Mouse (Mus musculus) megakaryocyte-erythroid progenitor cell, adult 5-6 weeks (primary cell): ENCODE results near the gene Trpm5. TPM values are rescaled to one million over a fixed set of nuclear protein-coding genes. Genes with fewer than 3 reads are reported as not detected.

Source experiments
- ATAC-seq: replicated peaks from 2 replicates; pipeline ENCODE4 v1.8.0; 2016; ENCODE audit warnings: mild to moderate bottlenecking, inconsistent platforms; ENCODE audit not compliant: severe bottlenecking, poor library complexity, low FRiP score, low TSS enrichment
- total RNA-seq, 2 experiments: library from RNA; stranded (forward) in 1 of 2; stranded (reverse) in 1 of 2; fragments of 200-1000, 215-1000 nt in 1 of 2; fragments of >200 nt in 1 of 2; fragmentation: Nextera tagmentation in 1 of 2; gene quantifications; 2 replicates each; pipeline ENCODE4 v1.2.3; 2014 to 2017

The Trpm5 gene
- total RNA-seq (2014; fragmentation: Nextera tagmentation) (0.13 TPM in 1 of 2 replicates, not detected in the other), total RNA-seq (2017) (2.3 TPM in 1 of 2 replicates, not detected in the other)

DNA sequence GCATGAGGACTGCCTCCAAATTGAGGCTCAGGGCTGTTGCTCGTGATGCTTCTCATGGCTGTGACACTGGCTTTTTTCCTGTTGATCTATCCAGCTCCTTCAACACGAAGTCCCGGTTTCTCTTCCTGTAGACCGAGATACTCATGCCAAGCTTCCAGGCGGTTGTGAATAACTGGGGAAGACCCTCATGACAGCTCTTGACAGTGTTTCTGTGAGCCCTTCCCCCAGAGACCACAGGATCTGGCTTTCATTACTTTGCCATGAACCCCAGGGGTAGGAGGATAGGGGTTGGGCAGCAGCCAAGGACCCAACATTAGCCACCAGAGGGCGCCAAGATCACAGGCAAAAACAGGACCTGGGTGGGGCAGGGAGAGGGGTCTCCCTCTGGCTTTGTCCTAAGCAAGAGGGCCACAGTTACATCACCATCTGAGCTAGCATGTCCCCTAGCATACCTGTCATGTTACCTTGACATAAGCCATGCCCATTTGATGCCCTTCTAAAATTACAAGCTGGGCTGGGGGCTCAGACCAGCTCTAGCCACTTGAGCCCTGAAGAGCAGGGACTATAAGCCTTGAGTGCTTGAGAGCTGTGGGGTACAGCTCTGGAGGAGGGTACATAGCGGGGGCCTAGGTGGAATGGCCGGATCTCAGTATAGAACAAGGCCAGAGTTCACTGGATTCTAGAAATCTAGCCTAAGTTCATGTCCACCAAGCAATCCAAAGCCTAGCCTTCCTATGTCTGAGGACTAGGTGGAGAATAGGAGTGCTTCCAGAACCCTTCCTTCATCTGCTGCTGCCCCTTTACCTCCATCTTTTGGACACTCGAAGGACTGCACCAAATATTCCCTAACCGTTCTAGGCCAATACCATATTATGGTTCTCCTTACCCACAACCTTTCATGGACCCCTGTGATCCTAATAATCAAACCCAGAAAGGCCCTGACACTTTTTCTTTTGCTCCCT is at the start of gene Trpm5:
TSS of gene Trpm5 (minus strand) at position 51 of the 962 bp plus-strand sequence.
- ATAC-seq = peak; percentile 43; the same call in 1 of the 2 replicates

- no peak for ATAC-seq
Observed at GRCm38 (mm10) chr7:143142680-143143079, 48.2 kb upstream of the Trpm5 start.

DNA sequence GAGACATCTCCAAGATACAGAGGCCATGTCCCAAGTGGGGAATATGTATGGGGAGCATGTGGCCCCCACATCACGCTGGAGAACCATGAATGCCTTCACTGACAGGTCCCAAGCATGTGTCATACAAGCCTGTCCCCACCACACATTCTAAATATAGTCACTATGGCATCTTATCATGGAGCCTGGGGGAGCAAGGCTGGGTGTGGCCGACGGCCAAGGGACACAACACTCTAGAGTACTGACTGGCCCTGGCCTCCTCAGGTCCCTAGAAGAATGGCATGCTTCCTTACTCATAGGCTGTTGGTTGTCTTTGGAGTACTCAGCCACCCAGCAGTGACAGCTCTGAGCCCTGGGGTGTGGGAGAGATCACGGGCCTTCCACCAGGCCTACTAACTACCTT is 45.5 kb upstream of the Trpm5 start:
- ATAC-seq = 0 out of 2 replicates have a peak, but pooled peaks have one; percentile 52

- peak; percentile 61 for ATAC-seq
Observed at GRCm38 (mm10) chr7:143138789-143139188, 44.3 kb upstream of the Trpm5 start.

- ATAC-seq = no peak
Observed at GRCm38 (mm10) chr7:143136561-143136960, 42.1 kb upstream of the Trpm5 start.

DNA sequence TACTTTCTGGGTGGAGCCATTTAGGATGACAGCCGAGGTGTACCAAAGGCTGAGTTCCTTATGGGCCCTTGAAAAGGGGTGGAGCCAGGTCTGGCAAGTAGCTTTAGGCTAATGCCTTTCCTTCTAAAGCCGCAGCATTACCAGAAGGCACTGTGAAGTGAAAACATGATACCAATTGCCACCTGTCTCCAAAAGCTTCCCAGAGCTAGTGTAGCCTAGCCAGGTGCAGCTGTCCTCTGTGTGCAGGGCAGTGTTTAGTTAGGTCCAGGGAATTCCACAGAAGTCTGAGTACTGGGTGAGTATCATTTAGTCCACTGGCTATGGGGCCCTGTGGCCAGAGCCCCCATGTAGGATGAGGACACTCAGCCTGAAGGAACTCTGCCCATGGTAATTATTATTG is 41.7 kb upstream of the Trpm5 start:
- no peak for ATAC-seq

- no peak for ATAC-seq
Observed at GRCm38 (mm10) chr7:143132815-143133214, 38.4 kb upstream of the Trpm5 start.

DNA sequence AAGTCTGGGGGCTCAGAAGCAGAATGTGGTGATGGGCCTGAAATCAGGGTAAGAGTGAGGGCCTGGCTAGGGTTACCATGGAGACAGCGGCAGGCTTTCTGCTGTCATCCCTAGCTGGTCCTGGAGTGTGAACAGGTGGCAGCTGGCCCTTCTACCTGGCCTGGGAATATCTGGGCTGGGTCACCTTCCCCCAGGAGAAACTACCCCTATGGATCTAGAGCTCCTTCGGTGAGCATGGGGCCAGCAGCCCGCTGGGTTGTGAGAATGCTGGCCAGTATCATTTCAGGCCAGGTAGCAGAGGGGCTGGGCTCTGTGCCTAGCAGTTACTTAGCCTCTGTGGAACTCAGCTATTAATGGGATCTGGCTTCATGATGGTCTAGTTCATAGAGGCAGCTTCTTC is 30.5 kb upstream of the Trpm5 start:
- no peak for ATAC-seq

GRCm38 (mm10) chr7:143123876-143124669 is 29.6 kb upstream of the Trpm5 start:
- no peak for ATAC-seq

GRCm38 (mm10) chr7:143122191-143122590 is 27.7 kb upstream of the Trpm5 start:
- ATAC-seq = peak; percentile 59

- ATAC-seq = no peak
Observed at GRCm38 (mm10) chr7:143119826-143120225, 25.4 kb upstream of the Trpm5 start.

GRCm38 (mm10) chr7:143119407-143119806 is 25.0 kb upstream of the Trpm5 start:
- ATAC-seq = no peak

DNA sequence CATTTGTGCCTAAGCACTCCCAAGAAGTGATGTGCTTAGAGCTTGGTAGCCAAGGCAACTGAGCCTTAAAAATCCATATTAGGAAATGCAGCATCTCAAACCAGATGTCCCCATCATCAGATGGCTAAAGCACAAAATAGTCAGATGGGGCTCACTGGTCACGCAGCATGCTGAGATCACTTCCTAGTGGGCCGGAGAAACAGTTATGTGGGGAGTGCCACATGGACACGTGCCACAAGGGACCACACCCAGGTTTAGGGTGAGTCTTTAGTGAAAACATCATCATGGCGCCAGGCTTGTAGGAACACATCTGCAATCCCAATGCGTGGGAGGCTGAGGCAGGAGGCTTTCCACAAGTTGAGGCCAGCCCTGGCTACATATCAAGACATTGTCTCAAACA is 22.1 kb upstream of the Trpm5 start:
- ATAC-seq = no peak

DNA sequence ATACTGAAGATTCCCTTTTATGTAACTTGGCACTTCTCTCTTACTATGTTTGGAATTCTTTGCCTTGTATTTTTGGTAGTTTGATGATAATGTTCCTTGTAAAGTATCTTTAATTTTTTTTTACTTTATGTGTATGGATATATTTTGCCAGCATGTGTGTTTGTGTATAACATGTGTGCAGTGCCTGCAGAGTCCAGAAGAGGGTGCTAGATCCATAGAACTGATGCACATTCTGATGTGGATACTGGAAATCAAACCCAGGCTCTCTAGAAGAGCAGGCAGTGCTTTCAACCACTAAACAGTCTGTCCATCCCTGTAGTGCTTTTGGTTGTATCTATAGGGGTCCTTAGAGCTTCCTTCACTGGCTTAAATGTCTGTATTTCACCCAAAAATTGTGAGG is 20.3 kb upstream of the Trpm5 start:
- ATAC-seq = no peak

- ATAC-seq = no peak
Observed at GRCm38 (mm10) chr7:143112395-143112794, 18.0 kb upstream of the Trpm5 start.

DNA sequence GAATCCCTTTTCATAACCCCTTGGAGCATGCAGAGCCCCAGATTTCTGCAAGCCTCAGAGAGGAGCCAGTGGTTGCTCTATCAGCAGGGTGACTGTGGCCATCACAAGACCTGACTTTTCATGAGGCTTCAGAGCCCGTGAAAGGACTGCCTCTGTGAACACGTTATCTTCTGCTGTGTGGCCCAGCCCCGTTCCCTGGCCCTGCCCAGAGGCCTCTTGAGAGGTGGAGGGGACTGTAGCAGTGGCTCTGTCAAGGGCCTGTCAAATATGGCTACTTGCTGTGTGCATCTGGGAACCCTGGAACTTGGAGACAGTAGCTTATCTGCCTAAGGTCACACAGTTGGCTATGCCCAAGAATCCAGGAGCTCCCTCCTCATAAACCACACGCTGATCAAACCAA is 17.3 kb upstream of the Trpm5 start:
- ATAC-seq = 0 out of 2 replicates have a peak, but pooled peaks have one; percentile 46

DNA sequence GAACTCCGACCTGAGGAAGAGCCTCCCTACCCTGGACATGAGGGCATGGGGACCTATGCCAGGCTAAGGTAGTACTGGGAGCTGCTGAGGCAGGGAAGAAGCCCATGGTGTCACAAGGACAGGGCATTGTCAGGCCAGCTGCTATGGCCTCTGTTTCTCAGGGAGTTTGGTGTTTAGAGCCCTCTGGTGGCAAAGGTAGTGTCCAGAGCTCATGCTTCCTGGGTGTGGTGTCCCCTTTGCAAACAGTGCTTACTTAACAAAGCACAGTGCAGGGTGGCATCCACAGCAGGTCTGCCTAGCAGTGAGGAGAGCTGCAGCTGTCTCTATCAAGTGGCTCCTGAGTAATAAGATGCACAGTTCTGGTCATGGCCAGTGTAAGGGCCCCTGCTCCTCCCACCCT is 16.4 kb upstream of the Trpm5 start:
- ATAC-seq = no peak

DNA sequence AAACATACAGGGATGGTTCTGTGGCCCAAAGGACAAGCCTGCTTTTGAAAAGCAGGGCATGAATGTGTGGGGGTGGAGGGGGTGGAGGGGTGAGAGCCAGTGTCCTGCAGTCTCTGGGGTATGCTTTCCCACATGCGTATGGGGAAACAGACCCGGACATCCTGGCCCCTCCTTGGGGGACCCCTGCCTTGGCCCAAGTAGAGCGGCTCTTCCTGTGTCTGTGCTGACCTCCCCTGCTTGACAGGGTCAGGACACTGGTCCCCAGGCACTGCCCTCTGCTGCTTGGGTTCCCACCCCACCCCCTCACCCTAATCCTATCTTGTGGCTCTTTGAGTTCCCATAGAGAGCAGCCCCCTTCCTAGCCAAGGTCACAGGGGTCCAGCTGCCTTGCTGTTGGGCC is 15.3 kb upstream of the Trpm5 start:
- ATAC-seq = no peak

DNA sequence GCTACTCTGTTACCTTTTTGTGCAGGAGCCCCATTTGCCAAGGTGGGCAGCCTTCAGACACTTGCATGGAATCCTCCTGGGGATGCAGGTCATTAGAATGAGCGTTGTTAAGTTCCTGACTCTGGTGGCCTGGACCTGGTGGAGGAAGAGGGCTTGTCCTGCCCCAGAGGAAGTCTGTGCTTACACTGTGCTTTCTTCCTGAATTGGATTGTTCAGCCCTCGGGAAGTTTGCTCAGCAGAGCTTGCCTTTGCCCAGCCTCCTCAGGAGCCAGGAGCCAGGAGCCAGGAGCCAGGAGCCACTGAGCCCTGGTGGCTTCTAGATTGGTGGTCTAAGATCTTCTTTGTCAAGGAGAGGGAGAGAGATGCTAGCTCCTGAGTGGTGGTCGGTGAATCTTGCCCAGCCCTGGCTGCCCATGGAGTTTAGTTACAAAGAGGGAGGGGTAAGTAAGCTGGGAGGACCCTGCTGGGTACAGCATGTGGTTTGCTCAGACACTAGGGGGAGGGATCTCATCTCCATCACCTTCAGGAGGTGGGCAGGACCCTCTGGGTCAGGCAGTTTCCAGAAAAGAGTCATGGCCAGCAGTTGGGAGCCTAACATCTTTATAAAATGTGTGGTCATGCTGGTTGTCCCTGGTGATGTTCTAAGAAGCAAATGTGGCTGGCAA is 14.7 kb upstream of the Trpm5 start:
- ATAC-seq = no peak

DNA sequence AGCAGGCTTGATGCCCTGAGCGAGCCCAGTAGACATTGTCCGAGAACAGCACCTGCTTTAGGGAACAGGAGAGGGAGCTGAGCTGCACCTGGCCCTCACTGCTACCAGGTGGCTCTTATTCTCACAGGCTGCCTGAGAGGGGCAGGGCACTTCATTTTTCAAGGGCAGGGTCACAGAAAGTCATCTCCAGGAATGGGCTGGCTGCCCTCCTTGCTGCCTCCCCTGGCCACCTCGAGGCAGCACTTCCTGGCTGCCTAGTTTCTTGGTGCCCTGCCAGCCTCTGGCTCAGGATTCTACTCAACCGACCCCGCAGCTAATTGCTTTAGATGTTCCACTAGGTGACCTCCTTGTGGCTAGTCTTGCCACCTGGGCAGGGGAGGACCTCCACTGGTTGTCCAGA is 13.8 kb upstream of the Trpm5 start:
- no peak for ATAC-seq
